Mouse (Mus musculus) bone marrow, adult 2 months (tissue): ENCODE data around the gene Cd36.

ENCODE experiments used
- CTCF ChIP-seq: fragments of 200-500 bp; IDR thresholded peaks from 2 replicates; pipeline ENCODE4 v1.5.1; 2011; ENCODE audit warnings: low read length, control low read depth; ENCODE audit not compliant: control insufficient read depth, insufficient read depth
- POLR2A ChIP-seq: fragments of 200-500 bp; IDR thresholded peaks from 2 replicates; pipeline ENCODE4 v1.6.1; 2011; ENCODE audit warnings: low read depth, mild to moderate bottlenecking, control low read depth, low read length, borderline replicate concordance; ENCODE audit not compliant: control insufficient read depth

DNA sequence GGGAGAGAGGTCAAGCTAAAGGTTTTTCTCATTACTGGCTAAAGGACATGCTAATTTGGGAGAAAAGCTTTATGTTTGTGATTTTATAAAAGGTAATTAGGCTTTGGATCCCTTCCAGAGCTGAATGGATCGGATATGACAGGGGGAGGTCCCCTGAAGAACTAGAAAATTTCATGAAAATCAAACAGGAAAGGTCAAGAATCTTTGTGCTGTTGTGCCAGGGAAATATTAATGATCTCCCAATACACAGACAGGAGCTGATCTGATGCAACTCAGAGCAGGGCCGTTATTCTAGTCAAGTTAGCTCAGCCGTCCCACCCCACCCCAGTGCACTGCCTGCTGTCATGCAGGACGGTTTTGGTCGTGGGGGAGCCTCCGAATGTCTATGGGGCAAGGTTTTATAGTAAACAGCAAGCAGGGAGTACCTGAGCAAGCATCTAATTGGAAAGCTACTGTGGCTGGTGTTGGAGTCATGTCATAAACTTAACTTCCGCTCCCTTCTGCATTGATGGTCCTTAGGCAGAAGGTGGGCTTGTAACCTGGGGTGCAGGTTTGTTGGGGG lies 40.5 kb upstream of the Cd36 start:
- TF ChIP-seq POLR2A (no peak), CTCF (no peak)
